Mouse (Mus musculus) myocyte (in vitro differentiated cells): ENCODE measurements around the gene Eda. TPM values are rescaled to one million over a fixed set of nuclear protein-coding genes. Genes with fewer than 3 reads are reported as not detected.

ENCODE experiments used
- H3K27me3 ChIP-seq: one replicate; pipeline ENCODE4 v1.6.1; 2011; ENCODE audit not compliant: control insufficient read depth, insufficient read depth, insufficient read length
- H3K36me3 ChIP-seq: one replicate; pipeline ENCODE4 v1.6.1; 2011; ENCODE audit not compliant: control insufficient read depth, insufficient read depth
- H3K4me2 ChIP-seq: one replicate; pipeline ENCODE4 v1.6.1; 2011; ENCODE audit warnings: low read depth, control low read depth
- H3K4me3 ChIP-seq: one replicate; pipeline ENCODE4 v1.5.1; 2011; ENCODE audit warnings: mild to moderate bottlenecking, control low read depth, moderate library complexity
- H3K79me2 ChIP-seq: one replicate; pipeline ENCODE4 v1.6.1; 2011; ENCODE audit not compliant: control insufficient read depth, insufficient read depth
- H3ac ChIP-seq: one replicate; pipeline ENCODE4 v1.6.1; 2011; ENCODE audit not compliant: control insufficient read depth, insufficient read length
- CEBPB ChIP-seq: IDR thresholded peaks from 2 replicates; pipeline ENCODE4 v1.6.1; 2011; ENCODE audit warnings: mild to moderate bottlenecking, moderate library complexity; ENCODE audit not compliant: poor library complexity, insufficient read depth, severe bottlenecking
- E2F4 ChIP-seq: IDR thresholded peaks from one replicate; pipeline ENCODE4 v1.6.1; 2011; ENCODE audit warnings: mild to moderate bottlenecking, control low read depth, moderate library complexity; ENCODE audit not compliant: insufficient read depth
- MAX ChIP-seq: IDR thresholded peaks from one replicate; pipeline ENCODE4 v1.6.1; 2011; ENCODE audit warnings: low read depth, mild to moderate bottlenecking, control low read depth
- MYOD1 ChIP-seq, 3 experiments: IDR thresholded peaks; one replicate each; pipeline ENCODE4 v1.6.1; 2011; ENCODE audit warnings: control low read depth in 2 of 3, low read depth in 2 of 3, mild to moderate bottlenecking in 2 of 3, moderate library complexity in 1 of 3; ENCODE audit not compliant: insufficient read length in 2 of 3, control insufficient read depth in 1 of 3
- MYOG ChIP-seq, 3 experiments: IDR thresholded peaks; one replicate each; pipeline ENCODE4 v1.6.1; 2011; ENCODE audit warnings: control low read depth in 2 of 3, low read depth in 2 of 3, mild to moderate bottlenecking in 2 of 3; ENCODE audit not compliant: insufficient read length in 2 of 3, control insufficient read depth in 1 of 3, insufficient read depth in 1 of 3
- POLR2A ChIP-seq: IDR thresholded peaks from one replicate; pipeline ENCODE4 v1.6.1; 2011; ENCODE audit warnings: low read depth, mild to moderate bottlenecking, control low read depth, moderate library complexity; ENCODE audit not compliant: insufficient read length
- POLR2AphosphoS2 ChIP-seq: IDR thresholded peaks from one replicate; pipeline ENCODE4 v1.6.1; 2011; ENCODE audit warnings: low read depth, control low read depth; ENCODE audit not compliant: insufficient read length
- REST ChIP-seq: IDR thresholded peaks from one replicate; pipeline ENCODE4 v1.6.1; 2011; ENCODE audit warnings: mild to moderate bottlenecking, control low read depth, moderate library complexity; ENCODE audit not compliant: insufficient read depth, insufficient read length
- SRF ChIP-seq: IDR thresholded peaks from one replicate; pipeline ENCODE4 v1.6.1; 2011; ENCODE audit warnings: low read depth; ENCODE audit not compliant: control insufficient read depth, insufficient read length
- TCF12 ChIP-seq: IDR thresholded peaks from one replicate; pipeline ENCODE4 v1.6.1; 2011; ENCODE audit warnings: mild to moderate bottlenecking, control low read depth; ENCODE audit not compliant: poor library complexity, insufficient read depth, severe bottlenecking
- TCF3 ChIP-seq: IDR thresholded peaks from one replicate; pipeline ENCODE4 v1.6.1; 2011; ENCODE audit warnings: low read depth, control low read depth; ENCODE audit not compliant: insufficient read length
- USF1 ChIP-seq: IDR thresholded peaks from one replicate; pipeline ENCODE4 v1.6.1; 2011; ENCODE audit warnings: low read depth, mild to moderate bottlenecking, control low read depth, moderate library complexity
- polyA plus RNA-seq: library from polyadenylated mRNA; unstranded; fragments of >200 nt; fragmentation: generic; extraction: Trizol; gene quantifications from one replicate; pipeline ENCODE4 v1.2.1, GENCODE M21; 2012; ENCODE audit warnings: missing spikeins

Eda gene
- polyA plus RNA-seq, result 0.05 TPM

GRCm38 (mm10) chrX:99975250-99975984, at the start of gene Eda:
Gene Eda, plus strand, starts transcription at chrX:99975606.
- Histone ChIP-seq H3ac (no peak within 1 kb of the TSS), H3K79me2 (no peaks in the 10 kb centered on the region), H3K4me2 (peak within 1 kb of the TSS; percentile 30), H3K4me3 (no peak within 1 kb of the TSS), H3K27me3 (peaks cover 9% of the 10 kb centered on the region), H3K36me3 (no peaks in the 10 kb centered on the region)
- no peak for TF ChIP-seq TCF3
- TF ChIP-seq SRF, result no peak
- no peak for TF ChIP-seq USF1
- no peak for TF ChIP-seq REST
- no peak for TF ChIP-seq POLR2AphosphoS2
- no peak for TF ChIP-seq CEBPB
- no peak for TF ChIP-seq MYOD1 (IDR thresholded peaks at IDR 0.05; ENCODE audit: control insufficient read depth in 1 of 3, insufficient read length in 2 of 3, low read depth in 2 of 3)
- no peak for TF ChIP-seq MAX
- TF ChIP-seq TCF12, result no peak
- TF ChIP-seq MYOG (IDR thresholded peaks at IDR 0.05; ENCODE audit: control insufficient read depth in 1 of 3, insufficient read depth in 1 of 3, insufficient read length in 2 of 3, low read depth in 2 of 3), result no peak
- TF ChIP-seq POLR2A, result no peak
- TF ChIP-seq E2F4, result no peak

- H3K4me2 ChIP-seq, result no peak overlapping the region
- no peaks in the 10 kb centered on the region for H3K36me3 ChIP-seq
- H3ac ChIP-seq, result no peak overlapping the region
- H3K27me3 ChIP-seq, result no peaks in the 10 kb centered on the region
- no peaks in the 10 kb centered on the region for H3K79me2 ChIP-seq
- H3K4me3 ChIP-seq, result no peak overlapping the region
- no peak for TF ChIP-seq SRF
- no peak for TF ChIP-seq TCF12
- TF ChIP-seq POLR2AphosphoS2, result no peak
- no peak for TF ChIP-seq MAX
- TF ChIP-seq E2F4, result no peak
- no peak for TF ChIP-seq POLR2A
- no peak for TF ChIP-seq MYOG (IDR thresholded peaks at IDR 0.05; ENCODE audit: control insufficient read depth in 1 of 3, insufficient read depth in 1 of 3, insufficient read length in 2 of 3, low read depth in 2 of 3)
- TF ChIP-seq USF1, result no peak
- no peak for TF ChIP-seq MYOD1 (IDR thresholded peaks at IDR 0.05; ENCODE audit: control insufficient read depth in 1 of 3, insufficient read length in 2 of 3, low read depth in 2 of 3)
- no peak for TF ChIP-seq CEBPB
- TF ChIP-seq TCF3, result no peak
- TF ChIP-seq REST, result no peak
These were observed 14.4 kb upstream of the Eda start for GRCm38 (mm10) chrX:99961002-99961401.

DNA sequence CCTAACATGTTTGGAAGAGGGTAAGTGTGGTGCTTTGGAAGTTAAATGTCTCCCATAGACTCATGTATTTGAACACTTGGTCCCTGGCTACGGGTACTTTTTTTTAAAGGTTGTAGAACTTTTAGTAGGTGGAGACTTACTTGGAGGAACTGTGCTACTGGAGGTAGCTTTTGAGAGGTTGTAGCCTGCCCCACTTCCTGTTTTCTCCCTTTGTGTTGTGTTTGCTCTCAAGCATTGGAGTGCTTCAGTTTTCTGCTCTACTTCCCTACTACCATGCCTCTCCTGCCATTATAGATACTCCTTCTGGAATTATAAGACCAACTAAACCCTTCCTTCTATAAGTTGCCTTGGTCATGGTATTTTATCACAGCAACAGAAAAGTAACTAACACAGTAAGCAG, 5.3 kb upstream of the Eda start:
- TF ChIP-seq POLR2A (no peak), POLR2AphosphoS2 (no peak), REST (no peak), MYOG (IDR thresholded peaks at IDR 0.05; ENCODE audit: control insufficient read depth in 1 of 3, insufficient read depth in 1 of 3, insufficient read length in 2 of 3, low read depth in 2 of 3) (no peak), CEBPB (no peak), E2F4 (no peak), TCF12 (no peak), TCF3 (no peak), USF1 (no peak), MYOD1 (IDR thresholded peaks at IDR 0.05; ENCODE audit: control insufficient read depth in 1 of 3, insufficient read length in 2 of 3, low read depth in 2 of 3) (no peak), MAX (no peak), SRF (no peak)
- H3K36me3 ChIP-seq, result no peaks in the 10 kb centered on the region
- no peaks in the 10 kb centered on the region for H3K79me2 ChIP-seq
- H3K4me2 ChIP-seq, result no peak overlapping the region
- H3ac ChIP-seq, result no peak overlapping the region
- H3K4me3 ChIP-seq, result no peak overlapping the region
- H3K27me3 ChIP-seq, result no peaks in the 10 kb centered on the region

DNA sequence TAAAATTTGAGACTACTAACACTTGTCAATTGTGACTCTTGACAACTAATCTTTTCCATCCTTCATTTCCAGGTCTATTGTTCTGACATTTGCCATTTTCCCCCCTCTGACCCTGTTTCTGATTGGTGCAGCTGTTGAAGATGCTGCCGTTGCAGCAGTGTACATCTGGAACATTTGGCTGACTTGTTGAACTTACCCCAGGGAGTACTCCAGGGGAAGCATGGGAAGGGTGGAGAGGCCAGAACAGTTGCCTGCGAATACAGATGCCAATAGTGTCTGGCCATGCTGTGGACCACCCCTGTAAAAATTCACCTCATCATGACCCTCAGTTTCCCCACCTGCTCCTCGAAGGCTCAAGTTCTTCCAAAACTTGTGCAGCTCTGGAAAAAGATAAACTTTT, 1.0 kb upstream of the Eda start:
- Histone ChIP-seq H3K36me3 (no peaks in the 10 kb centered on the region), H3K79me2 (no peaks in the 10 kb centered on the region), H3K27me3 (peaks cover 9% of the 10 kb centered on the region), H3K4me3 (no peak overlapping the region), H3K4me2 (no peak overlapping the region), H3ac (no peak overlapping the region)
- TF ChIP-seq TCF12, result no peak
- no peak for TF ChIP-seq REST
- no peak for TF ChIP-seq MAX
- TF ChIP-seq SRF, result no peak
- no peak for TF ChIP-seq MYOG (IDR thresholded peaks at IDR 0.05; ENCODE audit: control insufficient read depth in 1 of 3, insufficient read depth in 1 of 3, insufficient read length in 2 of 3, low read depth in 2 of 3)
- TF ChIP-seq CEBPB, result no peak
- no peak for TF ChIP-seq TCF3
- TF ChIP-seq POLR2AphosphoS2, result no peak

DNA sequence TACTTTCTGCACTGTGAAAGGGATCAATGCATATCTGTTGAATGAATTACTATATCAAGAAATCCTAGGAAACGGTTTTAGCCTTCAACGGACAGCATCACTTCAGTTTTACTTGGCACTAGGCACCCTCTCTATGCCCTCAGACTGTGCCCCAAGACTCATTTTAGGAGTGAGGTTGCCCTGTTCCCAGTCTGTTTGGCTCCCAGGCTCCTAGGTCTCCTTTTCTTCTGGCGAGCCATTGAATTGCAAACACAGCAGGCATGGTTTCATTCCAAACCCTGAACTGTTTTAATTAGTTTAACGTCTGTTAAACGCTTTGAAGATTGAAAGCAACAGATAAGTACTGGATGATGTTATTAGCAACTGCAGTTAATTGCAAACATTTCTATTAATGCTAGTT, 603 bp upstream of the Eda start:
- Histone ChIP-seq H3K27me3 (peaks cover 9% of the 10 kb centered on the region), H3K4me3 (no peak overlapping the region), H3ac (no peak overlapping the region), H3K4me2 (peak overlapping the region; percentile 2), H3K36me3 (no peaks in the 10 kb centered on the region), H3K79me2 (no peaks in the 10 kb centered on the region)
- no peak for TF ChIP-seq CEBPB
- no peak for TF ChIP-seq MAX
